Mouse (Mus musculus) embryonic facial prominence, embryonic 10.5 days (tissue): ENCODE results near the gene Scarb1. TPM values are rescaled to one million over a fixed set of nuclear protein-coding genes. Genes with fewer than 3 reads are reported as not detected.

Experiments
- DNase-seq: peaks from one replicate; pipeline ENCODE4 v3.0.0-alpha.2; 2017; ENCODE audit warnings: low spot score
- H3K27ac ChIP-seq: fragments of 300-500 bp; sonication (generic); replicated peaks from 2 replicates; pipeline ENCODE4 v1.5.1; 2016; ENCODE audit warnings: mild to moderate bottlenecking
- H3K27me3 ChIP-seq: fragments of 300-500 bp; sonication (generic); replicated peaks from 2 replicates; pipeline ENCODE4 v1.6.1; 2016; ENCODE audit warnings: low read depth, mild to moderate bottlenecking; ENCODE audit not compliant: poor library complexity, severe bottlenecking
- H3K36me3 ChIP-seq: fragments of 300-500 bp; sonication (generic); replicated peaks from 2 replicates; pipeline ENCODE4 v1.6.1; 2016; ENCODE audit warnings: mild to moderate bottlenecking, moderate library complexity
- H3K4me1 ChIP-seq: fragments of 300-500 bp; sonication (generic); 2 replicates; pipeline ENCODE4 v1.6.1; 2016
- H3K4me3 ChIP-seq: fragments of 300-500 bp; sonication (generic); 2 replicates; pipeline ENCODE4 v1.5.1; 2016; ENCODE audit warnings: mild to moderate bottlenecking, moderate library complexity
- H3K9me3 ChIP-seq: fragments of 300-500 bp; sonication (generic); 2 replicates; pipeline ENCODE4 v1.6.1; 2016; ENCODE audit warnings: mild to moderate bottlenecking
- WGBS: fragments of 180-500 bp; shearing (Covaris S2); methylation state at CpG from one replicate; pipeline ENCODE4 v1.1.7; 2016; 5-methylcytosine and 5-hydroxymethylcytosine counted together
- polyA plus RNA-seq: library from polyadenylated mRNA; unstranded; fragments of >200 nt; fragmentation: Nextera tagmentation; extraction: Ambion mirVana; gene quantifications from 2 replicates; pipeline ENCODE4 v1.2.1, GENCODE M21; 2016

Gene Scarb1
- polyA plus RNA-seq, 1 experiment from 2014 or later, result 43.2 TPM

- DNase-seq, result no peak
- WGBS, result 87% methylated on average over 7 of the region's 7 CpGs
- Histone ChIP-seq H3K27me3 (no peaks in the 10 kb centered on the region), H3K4me1 (peaks cover 13% of the 10 kb centered on the region), H3K4me3 (no peak overlapping the region), H3K27ac (no peak overlapping the region), H3K36me3 (no peaks in the 10 kb centered on the region), H3K9me3 (peaks cover 6% of the 10 kb centered on the region)
Measured at GRCm38 (mm10) chr5:125232443-125232979, 108.4 kb downstream of the Scarb1 start.

- no peak for DNase-seq
- 82% methylated on average over 5 of the region's 5 CpGs for WGBS
- Histone ChIP-seq H3K36me3 (no peaks in the 10 kb centered on the region), H3K27me3 (no peaks in the 10 kb centered on the region), H3K4me1 (peaks cover 17% of the 10 kb centered on the region), H3K27ac (no peak overlapping the region), H3K4me3 (no peak overlapping the region), H3K9me3 (peaks cover 10% of the 10 kb centered on the region)
Measured at GRCm38 (mm10) chr5:125230463-125230862, 110.4 kb downstream of the Scarb1 start.

GRCm38 (mm10) chr5:125229097-125229496 is 111.8 kb downstream of the Scarb1 start:
- H3K27me3 ChIP-seq, result no peaks in the 10 kb centered on the region
- no peaks in the 10 kb centered on the region for H3K36me3 ChIP-seq
- peaks cover 31% of the 10 kb centered on the region for H3K4me1 ChIP-seq
- WGBS, result 78% methylated on average over 2 of the region's 2 CpGs
- no peak overlapping the region for H3K4me3 ChIP-seq
- H3K9me3 ChIP-seq, result peaks cover 10% of the 10 kb centered on the region
- no peak overlapping the region for H3K27ac ChIP-seq
- DNase-seq, result no peak

- Histone ChIP-seq H3K27me3 (no peaks in the 10 kb centered on the region), H3K36me3 (no peaks in the 10 kb centered on the region), H3K27ac (no peak overlapping the region), H3K4me1 (peaks cover 39% of the 10 kb centered on the region), H3K4me3 (no peak overlapping the region), H3K9me3 (peaks cover 10% of the 10 kb centered on the region)
- no peak for DNase-seq
- 99% methylated on average over 4 of the region's 4 CpGs for WGBS
Measured at GRCm38 (mm10) chr5:125227699-125228098, 113.2 kb downstream of the Scarb1 start.

Other genes starting within 250 kb of the Scarb1 start
- 19.2 and 19.8 TPM in 2 replicates for gene Ncor2, start 161.9 kb downstream of the Scarb1 start, polyA plus RNA-seq
- gene Gm10382, start 48.2 kb upstream of the Scarb1 start, polyA plus RNA-seq, result 0.53 and 0.60 TPM in 2 replicates
- 957 and 988 TPM in 2 replicates for gene Ubc, start 49.1 kb upstream of the Scarb1 start, polyA plus RNA-seq
- 24.1 and 24.2 TPM in 2 replicates for gene Dhx37, start 93.0 kb upstream of the Scarb1 start, polyA plus RNA-seq
- gene Bri3bp, start 100.5 kb upstream of the Scarb1 start, polyA plus RNA-seq, result 50.9 and 52.2 TPM in 2 replicates
- 51.2 and 60.1 TPM in 2 replicates for gene Aacs, start 134.7 kb upstream of the Scarb1 start, polyA plus RNA-seq
- 0.23 and 0.34 TPM in 2 replicates for gene Tmem132b, start 190.7 kb upstream of the Scarb1 start, polyA plus RNA-seq